Mouse (Mus musculus) liver, postnatal 0 days (tissue): ENCODE measurements around the gene Parp16. TPM values are rescaled to one million over a fixed set of nuclear protein-coding genes. Genes with fewer than 3 reads are reported as not detected.
A peak's percentile ranks its signal among the peaks of the same experiment; 100 is the strongest.

Source experiments
- ATAC-seq: fragments of 200-750 bp; cut with Nextera tagmentation; 2 replicates; pipeline ENCODE4 v1.8.0; 2017; ENCODE audit warnings: mild to moderate bottlenecking, moderate library complexity
- DNase-seq: peaks from one replicate; pipeline ENCODE4 v3.0.0-alpha.2; 2016
- H3K27ac ChIP-seq: fragments of 300-500 bp; sonication (generic); 2 replicates; pipeline ENCODE4 v1.5.1; 2014; ENCODE audit warnings: antibody characterized with exemption, moderate library complexity, mild to moderate bottlenecking, low read depth
- H3K27me3 ChIP-seq: fragments of 300-500 bp; sonication (generic); 2 replicates; pipeline ENCODE4 v1.6.1; 2014; ENCODE audit warnings: low read length, control low read depth, mixed read lengths; ENCODE audit not compliant: insufficient read depth
- H3K36me3 ChIP-seq: fragments of 300-500 bp; sonication (generic); replicated peaks from 2 replicates; pipeline ENCODE4 v1.6.1; 2014; ENCODE audit warnings: mild to moderate bottlenecking, control low read depth, low read length, moderate library complexity, mixed read lengths; ENCODE audit not compliant: insufficient read depth
- H3K4me1 ChIP-seq: fragments of 300-500 bp; sonication (generic); 2 replicates; pipeline ENCODE4 v1.6.1; 2014; ENCODE audit warnings: antibody characterized with exemption, mild to moderate bottlenecking, control low read depth; ENCODE audit not compliant: insufficient read depth
- H3K4me2 ChIP-seq: fragments of 300-500 bp; sonication (generic); 2 replicates; pipeline ENCODE4 v1.6.1; 2014; ENCODE audit warnings: low read depth, mild to moderate bottlenecking, low read length, moderate library complexity, mixed read lengths
- H3K4me3 ChIP-seq: fragments of 300-500 bp; sonication (generic); 2 replicates; pipeline ENCODE4 v1.5.1; 2014; ENCODE audit warnings: low read depth, low read length
- H3K9ac ChIP-seq: fragments of 300-500 bp; sonication (generic); replicated peaks from 2 replicates; pipeline ENCODE4 v1.6.1; 2014; ENCODE audit warnings: mild to moderate bottlenecking, moderate library complexity
- H3K9me3 ChIP-seq: fragments of 300-500 bp; sonication (generic); 2 replicates; pipeline ENCODE4 v1.6.1; 2016; ENCODE audit warnings: mild to moderate bottlenecking, control low read depth, low read length, mixed read lengths
- CTCF ChIP-seq: sonication (generic); IDR thresholded peaks from 2 replicates; pipeline ENCODE4 v1.5.1; 2016; ENCODE audit warnings: antibody characterized with exemption, low read depth
- EP300 ChIP-seq: IDR thresholded peaks from 2 replicates; pipeline ENCODE4 v1.6.1; 2016; ENCODE audit warnings: antibody characterized with exemption, low read depth, mild to moderate bottlenecking
- WGBS: fragments of 180-500 bp; shearing (Covaris S2); extraction: QIAGEN DNeasy Blood & Tissue Kit; methylation state at CpG from one replicate; pipeline ENCODE4 v1.1.7; 2014; ENCODE audit not compliant: insufficient replicate concordance; 5-methylcytosine and 5-hydroxymethylcytosine counted together
- polyA plus RNA-seq: library from polyadenylated mRNA; unstranded; fragments of >200 nt; fragmentation: Nextera tagmentation; extraction: Ambion mirVana; gene quantifications from 2 replicates; pipeline ENCODE4 v1.2.1, GENCODE M21; 2015

Parp16 gene
- polyA plus RNA-seq, 1 experiment from 2014 or later = 11.7 TPM

- Histone ChIP-seq H3K4me1 (peaks cover 7% of the 10 kb centered on the region; the same call in 1 of the 2 replicates), H3K27ac (no peak overlapping the region), H3K4me2 (no peak overlapping the region), H3K27me3 (no peaks in the 10 kb centered on the region), H3K9ac (no peak overlapping the region), H3K4me3 (no peak overlapping the region), H3K36me3 (0 out of 2 replicates have a peak, but pooled peaks cover 6% of the 10 kb centered on the region), H3K9me3 (no peaks in the 10 kb centered on the region)
- TF ChIP-seq CTCF (no peak), EP300 (no peak)
- DNase-seq (no peak), ATAC-seq (no peak)
- 47% methylated on average over 5 of the region's 5 CpGs for WGBS
Observed at GRCm38 (mm10) chr9:65241973-65242372, 46.8 kb downstream of the Parp16 start.

GRCm38 (mm10) chr9:65243249-65243648, 48.1 kb downstream of the Parp16 start:
- no peak for ATAC-seq

GRCm38 (mm10) chr9:65244036-65244806, 49.1 kb downstream of the Parp16 start:
- no peak for TF ChIP-seq EP300
- no peak for TF ChIP-seq CTCF
- peak; percentile 31 for DNase-seq
- peak overlapping the region; percentile 34; the same call in 1 of the 2 replicates for H3K27ac ChIP-seq
- no peak overlapping the region for H3K4me2 ChIP-seq
- H3K9me3 ChIP-seq = no peaks in the 10 kb centered on the region
- no peak overlapping the region for H3K4me3 ChIP-seq
- peak; percentile 73 for ATAC-seq
- 58% methylated on average over 9 of the region's 9 CpGs for WGBS
- no peaks in the 10 kb centered on the region for H3K27me3 ChIP-seq
- H3K9ac ChIP-seq = no peak overlapping the region
- H3K4me1 ChIP-seq = peaks cover 7% of the 10 kb centered on the region; the same call in 1 of the 2 replicates
- no peaks in the 10 kb centered on the region for H3K36me3 ChIP-seq

More at GRCm38 (mm10) chr9:65243249-65243648, 48.1 kb downstream of the Parp16 start:
- no peak for DNase-seq
- Histone ChIP-seq H3K9me3 (no peaks in the 10 kb centered on the region), H3K27ac (no peak overlapping the region), H3K27me3 (no peaks in the 10 kb centered on the region), H3K9ac (0 out of 2 replicates have a peak overlapping the region, but pooled peaks have one; percentile 18), H3K4me3 (no peak overlapping the region), H3K4me1 (peaks cover 7% of the 10 kb centered on the region; the same call in 1 of the 2 replicates), H3K36me3 (0 out of 2 replicates have a peak, but pooled peaks cover 2% of the 10 kb centered on the region), H3K4me2 (no peak overlapping the region)
- TF ChIP-seq CTCF = no peak
- no peak for TF ChIP-seq EP300
- whole genome bisulfite sequencing = 63% methylated on average over 4 of the region's 4 CpGs

GRCm38 (mm10) chr9:65247502-65248376, 52.6 kb downstream of the Parp16 start:
- ATAC-seq = no peak
- Histone ChIP-seq H3K27ac (no peak overlapping the region), H3K27me3 (no peaks in the 10 kb centered on the region), H3K4me1 (peaks cover 5% of the 10 kb centered on the region; the same call in 1 of the 2 replicates), H3K9ac (no peak overlapping the region), H3K9me3 (no peaks in the 10 kb centered on the region), H3K4me2 (no peak overlapping the region), H3K4me3 (no peak overlapping the region), H3K36me3 (no peaks in the 10 kb centered on the region)
- 69% methylated on average over 16 of the region's 16 CpGs for WGBS
- DNase-seq = no peak
- TF ChIP-seq CTCF (no peak), EP300 (no peak)

GRCm38 (mm10) chr9:65248377-65248690, 53.2 kb downstream of the Parp16 start:
- ATAC-seq = no peak
- Histone ChIP-seq H3K9ac (no peak overlapping the region), H3K27ac (no peak overlapping the region), H3K27me3 (no peaks in the 10 kb centered on the region), H3K4me1 (peaks cover 5% of the 10 kb centered on the region; the same call in 1 of the 2 replicates), H3K9me3 (no peaks in the 10 kb centered on the region), H3K36me3 (no peaks in the 10 kb centered on the region), H3K4me2 (no peak overlapping the region), H3K4me3 (no peak overlapping the region)
- DNase-seq = no peak
- WGBS = 74% methylated on average over 5 of the region's 5 CpGs
- TF ChIP-seq CTCF (no peak), EP300 (no peak)

- no peak for ATAC-seq
- Histone ChIP-seq H3K36me3 (no peaks in the 10 kb centered on the region), H3K9ac (no peak overlapping the region), H3K4me1 (no peaks in the 10 kb centered on the region), H3K4me2 (no peak overlapping the region), H3K27me3 (no peaks in the 10 kb centered on the region), H3K27ac (no peak overlapping the region), H3K9me3 (no peaks in the 10 kb centered on the region), H3K4me3 (no peak overlapping the region)
- 81% methylated on average over 3 of the region's 3 CpGs for WGBS
- no peak for TF ChIP-seq EP300
- TF ChIP-seq CTCF = no peak
- no peak for DNase-seq
Observed at GRCm38 (mm10) chr9:65252026-65252425, 56.9 kb downstream of the Parp16 start.
